Mouse (Mus musculus): Measurements from ENCODE around the gene Dpf3.
A peak's percentile ranks its signal among the peaks of the same experiment; 100 is the strongest.

Gene Dpf3

GRCm38 (mm10) chr12:83424086-83424719 lies 63.3 kb downstream of the Dpf3 start:
- no peak for TF ChIP-seq GATA4 (IDR thresholded peaks at IDR 0.05; ENCODE audit: insufficient replicate concordance, low read length)

DNA sequence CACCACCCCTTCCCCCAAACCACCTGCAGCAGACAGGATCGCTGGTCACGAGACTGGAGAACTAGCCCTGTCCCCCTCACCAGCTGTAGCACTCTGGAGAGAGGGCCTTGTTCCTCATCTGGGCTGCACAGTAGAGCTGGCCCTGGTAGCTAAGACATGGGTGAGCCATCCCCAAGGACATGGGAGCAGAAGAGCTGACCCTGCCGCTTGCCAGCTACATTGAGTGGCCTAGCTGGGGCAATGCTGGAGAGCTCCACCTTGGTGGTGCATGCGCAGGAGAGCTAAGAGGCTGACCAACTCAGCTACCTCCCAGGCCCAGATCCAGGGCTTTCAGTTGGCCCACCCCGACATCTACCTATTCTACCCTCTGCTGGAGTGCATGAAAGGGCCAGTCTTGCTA lies 67.2 kb downstream of the Dpf3 start:
- TF ChIP-seq GATA4 (IDR thresholded peaks at IDR 0.05; ENCODE audit: insufficient replicate concordance, low read length): no peak

GRCm38 (mm10) chr12:83415207-83415606 lies 72.3 kb downstream of the Dpf3 start:
- TF ChIP-seq GATA4 (IDR thresholded peaks at IDR 0.05; ENCODE audit: insufficient replicate concordance, low read length): no peak

DNA sequence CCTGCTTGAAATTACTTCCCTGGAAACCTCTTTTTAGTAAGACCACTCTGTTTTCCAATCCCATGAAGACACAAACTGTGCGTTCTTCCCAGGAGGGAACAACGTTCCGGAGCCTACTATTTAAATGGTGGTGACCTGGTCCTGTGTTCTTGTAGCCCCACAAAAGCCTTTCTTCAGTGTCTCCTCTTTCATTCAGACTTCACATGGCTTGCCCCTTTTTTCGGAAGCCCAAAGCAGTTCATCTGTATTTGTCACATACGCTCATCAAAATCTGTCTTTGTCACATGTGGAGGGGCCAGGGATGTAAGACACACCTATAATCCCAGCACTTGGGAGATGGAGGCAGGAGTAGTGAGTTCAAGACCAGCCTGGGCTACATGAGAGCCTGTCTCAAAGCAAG lies 73.8 kb downstream of the Dpf3 start:
- TF ChIP-seq GATA4 (IDR thresholded peaks at IDR 0.05; ENCODE audit: insufficient replicate concordance, low read length): no peak

GRCm38 (mm10) chr12:83411721-83412521 lies 75.6 kb downstream of the Dpf3 start:
- TF ChIP-seq GATA4 (IDR thresholded peaks at IDR 0.05; ENCODE audit: insufficient replicate concordance, low read length): no peak

GRCm38 (mm10) chr12:83411032-83411431 lies 76.5 kb downstream of the Dpf3 start:
- TF ChIP-seq GATA4 (IDR thresholded peaks at IDR 0.05; ENCODE audit: insufficient replicate concordance, low read length): no peak

- peak; percentile 72; the same call in 1 of the 2 replicates for TF ChIP-seq GATA4 (IDR thresholded peaks at IDR 0.05; ENCODE audit: insufficient replicate concordance, low read length)
Measured at GRCm38 (mm10) chr12:83405374-83406125, 82.0 kb downstream of the Dpf3 start.

GRCm38 (mm10) chr12:83402270-83402669 lies 85.2 kb downstream of the Dpf3 start:
- TF ChIP-seq GATA4 (IDR thresholded peaks at IDR 0.05; ENCODE audit: insufficient replicate concordance, low read length): no peak

GRCm38 (mm10) chr12:83392011-83392410 lies 95.5 kb downstream of the Dpf3 start:
- no peak for TF ChIP-seq GATA4 (IDR thresholded peaks at IDR 0.05; ENCODE audit: insufficient replicate concordance, low read length)

GRCm38 (mm10) chr12:83387554-83387953 lies 100.0 kb downstream of the Dpf3 start:
- no peak for TF ChIP-seq GATA4 (IDR thresholded peaks at IDR 0.05; ENCODE audit: insufficient replicate concordance, low read length)

DNA sequence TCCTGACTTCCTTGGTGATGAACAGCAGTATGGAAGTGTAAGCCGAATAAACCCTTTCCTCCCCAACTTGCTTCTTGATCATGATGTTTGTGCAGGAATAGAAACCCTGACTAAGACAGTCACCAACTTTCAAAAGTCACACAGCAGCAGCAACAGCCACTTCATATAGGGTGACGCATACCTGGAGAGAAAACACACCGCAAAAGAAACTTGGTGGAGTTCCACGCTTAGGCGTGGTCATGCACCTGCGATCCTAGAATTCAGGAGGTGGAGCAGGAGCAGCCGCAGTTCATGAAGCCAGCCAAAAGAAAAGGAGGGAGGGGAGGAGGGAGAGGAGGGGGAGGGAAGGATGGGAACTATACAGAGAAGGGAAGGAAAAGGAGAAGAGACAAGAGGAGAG lies 106.4 kb downstream of the Dpf3 start:
- TF ChIP-seq GATA4 (IDR thresholded peaks at IDR 0.05; ENCODE audit: insufficient replicate concordance, low read length): no peak

DNA sequence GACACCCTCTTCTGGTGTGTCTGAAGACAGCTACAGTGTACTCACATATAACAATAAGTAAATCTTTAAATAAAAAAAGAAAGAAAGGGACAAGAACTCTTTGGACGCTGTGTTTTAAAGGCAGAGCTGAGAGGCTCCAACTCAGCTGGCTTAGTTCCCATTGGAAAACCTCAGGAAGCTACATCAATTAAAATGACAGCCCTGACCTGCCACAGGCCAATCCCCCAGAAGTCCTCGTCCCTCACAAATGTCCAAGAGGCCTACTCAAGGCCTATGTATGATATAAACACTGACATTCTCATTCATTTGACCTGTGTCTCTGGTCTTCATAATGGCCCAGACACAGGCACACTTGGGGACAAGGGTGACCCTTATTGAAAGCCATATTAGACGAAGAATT lies 107.5 kb downstream of the Dpf3 start:
- TF ChIP-seq GATA4 (IDR thresholded peaks at IDR 0.05; ENCODE audit: insufficient replicate concordance, low read length): no peak

- TF ChIP-seq GATA4 (IDR thresholded peaks at IDR 0.05; ENCODE audit: insufficient replicate concordance, low read length): peak; percentile 95; the same call in 1 of the 2 replicates
Measured at GRCm38 (mm10) chr12:83375015-83375831, 112.3 kb downstream of the Dpf3 start.

- no peak for TF ChIP-seq GATA4 (IDR thresholded peaks at IDR 0.05; ENCODE audit: insufficient replicate concordance, low read length)
Measured at GRCm38 (mm10) chr12:83373081-83373480, 114.4 kb downstream of the Dpf3 start.

- no peak for TF ChIP-seq GATA4 (IDR thresholded peaks at IDR 0.05; ENCODE audit: insufficient replicate concordance, low read length)
Measured at GRCm38 (mm10) chr12:83372290-83372689, 115.2 kb downstream of the Dpf3 start.
